Mouse (Mus musculus): ENCODE data around the gene Elovl1. TPM values are rescaled to one million over a fixed set of nuclear protein-coding genes. Genes with fewer than 3 reads are reported as not detected.
A peak's percentile ranks its signal among the peaks of the same experiment; 100 is the strongest.

Elovl1 gene
- 100 to 1,000 TPM; 115 to 129 TPM for polyA plus RNA-seq (2017; shearing (Covaris generic))

- peak; percentile 88 for ATAC-seq
Observed at GRCm38 (mm10) chr4:118427768-118428451, at the start of gene Elovl1. TSS of gene Elovl1 (plus strand) at chr4:118428093.

GRCm38 (mm10) chr4:118383271-118383670 is 44.6 kb upstream of the Elovl1 start:
- no peak for ATAC-seq

- no peak for ATAC-seq
Observed at GRCm38 (mm10) chr4:118387316-118387715, 40.6 kb upstream of the Elovl1 start.

- no peak for ATAC-seq
Observed at GRCm38 (mm10) chr4:118390146-118390545, 37.7 kb upstream of the Elovl1 start.

- ATAC-seq = no peak
Observed at GRCm38 (mm10) chr4:118394505-118394904, 33.4 kb upstream of the Elovl1 start.

- ATAC-seq = no peak
Observed at GRCm38 (mm10) chr4:118395289-118395688, 32.6 kb upstream of the Elovl1 start.

- ATAC-seq = no peak
Observed at GRCm38 (mm10) chr4:118396433-118396832, 31.5 kb upstream of the Elovl1 start.

- no peak for ATAC-seq
Observed at GRCm38 (mm10) chr4:118398400-118398799, 29.5 kb upstream of the Elovl1 start.

- no peak for ATAC-seq
Observed at GRCm38 (mm10) chr4:118401421-118401820, 26.5 kb upstream of the Elovl1 start.

- no peak for ATAC-seq
Observed at GRCm38 (mm10) chr4:118401918-118402317, 26.0 kb upstream of the Elovl1 start.

GRCm38 (mm10) chr4:118402701-118403100 is 25.2 kb upstream of the Elovl1 start:
- ATAC-seq = no peak

- peak; percentile 100 for ATAC-seq
Observed at GRCm38 (mm10) chr4:118409142-118409900, 18.6 kb upstream of the Elovl1 start, which contains the start of the genes Szt2 and Med8. TSS of gene Szt2 (minus strand) at chr4:118409273. TSS of gene Med8 (plus strand) at chr4:118409337.

GRCm38 (mm10) chr4:118410871-118411270 is 17.0 kb upstream of the Elovl1 start:
- ATAC-seq = no peak

GRCm38 (mm10) chr4:118413553-118413952 is 14.3 kb upstream of the Elovl1 start:
- no peak for ATAC-seq

- no peak for ATAC-seq
Observed at GRCm38 (mm10) chr4:118415779-118416178, 12.1 kb upstream of the Elovl1 start.

- no peak for ATAC-seq
Observed at GRCm38 (mm10) chr4:118416329-118416728, 11.6 kb upstream of the Elovl1 start.

- no peak for ATAC-seq
Observed at GRCm38 (mm10) chr4:118417112-118417797, 10.6 kb upstream of the Elovl1 start.

GRCm38 (mm10) chr4:118421384-118421783 is 6.5 kb upstream of the Elovl1 start:
- no peak for ATAC-seq

GRCm38 (mm10) chr4:118424541-118425160 is 3.2 kb upstream of the Elovl1 start:
- no peak for ATAC-seq

GRCm38 (mm10) chr4:118425374-118425773 is 2.5 kb upstream of the Elovl1 start:
- ATAC-seq = no peak

- peak; percentile 13 for ATAC-seq
Observed at GRCm38 (mm10) chr4:118427415-118427767, 502 bp upstream of the Elovl1 start.

GRCm38 (mm10) chr4:118428531-118429214 is 780 bp downstream of the Elovl1 start:
- ATAC-seq = peak; percentile 42

All from CD4-positive, CD25-positive, alpha-beta regulatory T cell, adult 4 months (primary cell).